In the genomic region with DNA sequence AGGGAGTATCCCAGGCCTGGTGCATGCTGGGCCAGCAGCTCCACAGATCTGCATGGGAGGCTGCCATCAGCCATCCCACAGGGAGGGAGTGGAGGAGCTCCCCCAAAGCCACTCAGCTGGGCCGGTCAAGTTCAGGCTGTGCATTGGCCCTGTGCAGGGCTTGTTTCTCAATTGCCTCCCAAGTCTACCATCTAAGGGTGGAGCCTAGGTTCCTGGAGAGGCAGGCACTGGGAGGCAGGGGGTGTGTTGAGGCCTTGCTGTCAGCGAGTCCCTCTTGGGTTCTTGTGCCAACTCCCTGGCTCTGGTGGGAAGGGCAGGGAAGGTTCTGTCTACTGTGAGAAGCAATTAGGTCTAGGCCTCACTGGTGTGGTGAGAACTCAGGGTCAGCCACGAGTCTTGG, we compare ENCODE assay signal across 20 mouse cellular contexts. TPM values are rescaled to one million over a fixed set of nuclear protein-coding genes. Genes with fewer than 3 reads are reported as not detected.
A peak's percentile ranks its signal among the peaks of the same experiment; 100 is the strongest.
DNase-seq lines count a peak whose midpoint lies in the region; ATAC-seq and TF ChIP-seq lines count a peak whose summit lies in the region.
"Had no signal": no experiment of that assay in that cellular context is flagged by ENCODE, and none has a peak within 500 bp of the region (broad histone marks: within the 10 kb centered on the region; RNA-seq: fewer than 3 reads in every experiment).

No protein-coding gene starts in this region.

- peak overlapping the region; percentile 62 for H3K27ac ChIP-seq in gastrocnemius, adult 2 months
- peak overlapping the region; percentile 32; the same call in 1 of the 2 replicates for H3K27ac ChIP-seq in kidney, embryonic 15.5 days

- intact Hi-C loops in gastrocnemius, adult 2 months (cut with DNase I) = no loop called here

- peaks cover 75% of the 10 kb centered on the region for H3K4me1 ChIP-seq in kidney, embryonic 15.5 days
- H3K4me1 ChIP-seq in megakaryocyte, embryonic 14.5 days = peaks cover 94% of the 10 kb centered on the region

- DNase-seq in gastrocnemius, adult 2 months = no peak
- DNase-seq in gastrocnemius, postnatal 10 days = no peak
- DNase-seq in kidney, postnatal 36 days = no peak
- peak; percentile 38 for DNase-seq in fibroblast of lung, adult 2 months (ENCODE audit: low read depth)
- DNase-seq: cerebellum, adult 2 months; kidney, postnatal 25 days; layer of hippocampus, postnatal 36 days; right cerebral cortex, postnatal 14 days had no signal

- H3K9ac ChIP-seq in kidney, embryonic 15.5 days = no peak overlapping the region
- H3K9ac ChIP-seq: forebrain, embryonic 12.5 days had no signal

- no peaks in the 10 kb centered on the region for H3K9me3 ChIP-seq in kidney, embryonic 15.5 days (replicated peaks)
- no peaks in the 10 kb centered on the region for H3K9me3 ChIP-seq in megakaryocyte, embryonic 14.5 days
- H3K9me3 ChIP-seq: forebrain, embryonic 12.5 days had no signal

- ATAC-seq in kidney, embryonic 15.5 days (replicated peaks; ENCODE audit: low FRiP score) = no peak
- no peak for ATAC-seq in megakaryocyte, adult 5-6 weeks (ENCODE audit: poor library complexity, severe bottlenecking)
- ATAC-seq in erythroid progenitor cell, adult 5-6 weeks (replicated peaks; ENCODE audit: low FRiP score, poor library complexity, severe bottlenecking) = no peak
- ATAC-seq: Patski had no signal

- 50% methylated on average over 3 of the region's 3 CpGs for WGBS in kidney, embryonic 15.5 days

- H3K36me3 ChIP-seq in kidney, embryonic 15.5 days = peaks cover 17% of the 10 kb centered on the region; the same call in 1 of the 2 replicates
- peaks cover 38% of the 10 kb centered on the region for H3K36me3 ChIP-seq in megakaryocyte, embryonic 14.5 days (replicated peaks; ENCODE audit: low read length)

- no peak overlapping the region for H3K4me2 ChIP-seq in kidney, embryonic 15.5 days
- H3K4me2 ChIP-seq: forebrain, embryonic 12.5 days had no signal

- H3K4me3 ChIP-seq in gastrocnemius, adult 2 months = no peak overlapping the region
- H3K4me3 ChIP-seq in kidney, embryonic 15.5 days (replicated peaks) = no peak overlapping the region
- H3K4me3 ChIP-seq in megakaryocyte, embryonic 14.5 days (replicated peaks) = peak overlapping the region; percentile 2
- H3K4me3 ChIP-seq: forebrain, embryonic 12.5 days had no signal

- no peak for TF ChIP-seq CTCF in gastrocnemius, adult 2 months (IDR thresholded peaks at IDR 0.05)

- H3K27me3 ChIP-seq in kidney, embryonic 15.5 days = no peaks in the 10 kb centered on the region
- no peaks in the 10 kb centered on the region for H3K27me3 ChIP-seq in megakaryocyte, embryonic 14.5 days (replicated peaks)
- H3K27me3 ChIP-seq: forebrain, embryonic 12.5 days; Patski had no signal

RNA-seq across cellular contexts. Expression of gene Rfx1, which starts 5.3 kb away (rescaled TPM):
- 1 to 10 TPM; 4.4 to 4.7 TPM for total RNA-seq in gastrocnemius, adult 2 months (2021)
- 1 to 10 TPM; 5.2 to 8.2 TPM for total RNA-seq in gastrocnemius, postnatal 10 days (2021)
- polyA plus RNA-seq in kidney, embryonic 15.5 days (2015; fragmentation: Nextera tagmentation; extraction: Ambion mirVana) = 10.5 and 10.7 TPM in 2 replicates
- 35.9 and 36.0 TPM in 2 replicates for polyA plus RNA-seq in megakaryocyte, embryonic 14.5 days (2012; ENCODE audit: insufficient read depth, low replicate concordance)
- 9.9 and 10.6 TPM in 2 replicates for total RNA-seq in megakaryocyte, adult 5-6 weeks (2015)
- total RNA-seq in megakaryocyte, adult 5-6 weeks (2017) = 4.2 and 5.3 TPM in 2 replicates
- 7.2 and 14.7 TPM in 2 replicates for total RNA-seq in erythroid progenitor cell, adult 5-6 weeks (2015; ENCODE audit: low replicate concordance)
- 2.5 and 8.5 TPM in 2 replicates for total RNA-seq in erythroid progenitor cell, adult 5-6 weeks (2017; ENCODE audit: low replicate concordance)

RNA-seq across cellular contexts. Expression of gene Gm10643, which starts 7.0 kb away (rescaled TPM):
- 1 to 10 TPM in 1 of 2 experiments, under 1 TPM in 1; 0.84 to 1.2 TPM for total RNA-seq in gastrocnemius, adult 2 months (2021)
- total RNA-seq in gastrocnemius, postnatal 10 days (2021) = 1 to 10 TPM; 1.6 to 1.9 TPM
- polyA plus RNA-seq in kidney, embryonic 15.5 days (2015; fragmentation: Nextera tagmentation; extraction: Ambion mirVana) = 1.2 and 1.6 TPM in 2 replicates
- not detected in 2 replicates for polyA plus RNA-seq in megakaryocyte, embryonic 14.5 days (2012; ENCODE audit: insufficient read depth, low replicate concordance)
- 1.0 and 1.4 TPM in 2 replicates for total RNA-seq in megakaryocyte, adult 5-6 weeks (2015)
- total RNA-seq in megakaryocyte, adult 5-6 weeks (2017) = 1.7 and 2.4 TPM in 2 replicates
- total RNA-seq in erythroid progenitor cell, adult 5-6 weeks (2015; ENCODE audit: low replicate concordance) = 1.1 TPM in 1 of 2 replicates, not detected in the other
- total RNA-seq in erythroid progenitor cell, adult 5-6 weeks (2017; ENCODE audit: low replicate concordance) = 0.77 and 1.2 TPM in 2 replicates

RNA-seq across cellular contexts. Expression of gene Rln3, which starts 27.1 kb away (rescaled TPM):
- not detected for total RNA-seq in gastrocnemius, adult 2 months (2021)
- not detected for total RNA-seq in gastrocnemius, postnatal 10 days (2021)
- polyA plus RNA-seq in kidney, embryonic 15.5 days (2015; fragmentation: Nextera tagmentation; extraction: Ambion mirVana) = not detected in 2 replicates
- 0.31 TPM in 1 of 2 replicates, not detected in the other for polyA plus RNA-seq in megakaryocyte, embryonic 14.5 days (2012; ENCODE audit: insufficient read depth, low replicate concordance)
- total RNA-seq in megakaryocyte, adult 5-6 weeks (2015) = not detected in 2 replicates
- total RNA-seq in megakaryocyte, adult 5-6 weeks (2017) = not detected in 2 replicates
- total RNA-seq in erythroid progenitor cell, adult 5-6 weeks (2015; ENCODE audit: low replicate concordance) = not detected in 2 replicates
- total RNA-seq in erythroid progenitor cell, adult 5-6 weeks (2017; ENCODE audit: low replicate concordance) = not detected in 2 replicates
- total RNA-seq: common myeloid progenitor, adult 5-6 weeks; heart, adult 8-10 months; heart, postnatal 36 days; layer of hippocampus, postnatal 36 days had no signal
- polyA plus RNA-seq: embryonic facial prominence, embryonic 14.5 days; forebrain, embryonic 12.5 days; limb, embryonic 11.5 days; liver, embryonic 16.5 days; Patski had no signal

RNA-seq across cellular contexts. Expression of gene Il27ra, which starts 29.5 kb away (rescaled TPM):
- under 1 TPM; 0.36 to 0.61 TPM for total RNA-seq in gastrocnemius, adult 2 months (2021)
- under 1 TPM; 0.84 to 0.87 TPM for total RNA-seq in gastrocnemius, postnatal 10 days (2021)
- 2.3 and 3.2 TPM in 2 replicates for polyA plus RNA-seq in kidney, embryonic 15.5 days (2015; fragmentation: Nextera tagmentation; extraction: Ambion mirVana)
- polyA plus RNA-seq in megakaryocyte, embryonic 14.5 days (2012; ENCODE audit: insufficient read depth, low replicate concordance) = 7.7 and 7.9 TPM in 2 replicates
- 1.5 and 2.2 TPM in 2 replicates for total RNA-seq in megakaryocyte, adult 5-6 weeks (2015)
- 0.12 and 0.73 TPM in 2 replicates for total RNA-seq in megakaryocyte, adult 5-6 weeks (2017)
- 1.4 TPM in 1 of 2 replicates, not detected in the other for total RNA-seq in erythroid progenitor cell, adult 5-6 weeks (2015; ENCODE audit: low replicate concordance)
- 0.51 and 0.61 TPM in 2 replicates for total RNA-seq in erythroid progenitor cell, adult 5-6 weeks (2017; ENCODE audit: low replicate concordance)

RNA-seq across cellular contexts. Expression of gene Dcaf15, which starts 32.6 kb away (rescaled TPM):
- total RNA-seq in gastrocnemius, adult 2 months (2021) = 1 to 10 TPM; 4.8 to 5.4 TPM
- total RNA-seq in gastrocnemius, postnatal 10 days (2021) = 10 to 100 TPM in 1 of 2 experiments, 1 to 10 TPM in 1; 9.5 to 11.2 TPM
- 9.2 and 11.6 TPM in 2 replicates for polyA plus RNA-seq in kidney, embryonic 15.5 days (2015; fragmentation: Nextera tagmentation; extraction: Ambion mirVana)
- 28.7 and 79.3 TPM in 2 replicates for polyA plus RNA-seq in megakaryocyte, embryonic 14.5 days (2012; ENCODE audit: insufficient read depth, low replicate concordance)
- total RNA-seq in megakaryocyte, adult 5-6 weeks (2015) = 11.3 and 13.6 TPM in 2 replicates
- 14.8 and 16.4 TPM in 2 replicates for total RNA-seq in megakaryocyte, adult 5-6 weeks (2017)
- total RNA-seq in erythroid progenitor cell, adult 5-6 weeks (2015; ENCODE audit: low replicate concordance) = 8.8 and 17.7 TPM in 2 replicates
- 11.9 and 13.6 TPM in 2 replicates for total RNA-seq in erythroid progenitor cell, adult 5-6 weeks (2017; ENCODE audit: low replicate concordance)
